Mouse (Mus musculus) erythroid progenitor cell, adult 5-6 weeks (primary cell): ENCODE measurements around the gene Cnpy3. TPM values are rescaled to one million over a fixed set of nuclear protein-coding genes. Genes with fewer than 3 reads are reported as not detected.
"Not testable (repeated sequence)": the region's sequence is repeated elsewhere in the genome, so short reads cannot be mapped to it uniquely, and the experiment has no call there.

ENCODE experiments used
- ATAC-seq: replicated peaks from 2 replicates; pipeline ENCODE4 v1.8.0; 2016; ENCODE audit warnings: moderate number of reproducible peaks, mild to moderate bottlenecking, moderate TSS enrichment, inconsistent platforms; ENCODE audit not compliant: poor library complexity, low FRiP score, severe bottlenecking
- total RNA-seq, 2 experiments: library from RNA; stranded (forward) in 1 of 2; stranded (reverse) in 1 of 2; fragments of 150-400 nt in 1 of 2; fragments of 186-747, 209-891 nt in 1 of 2; gene quantifications; 2 replicates each; pipeline versions ENCODE4 v1.2.3 to v1.2.4; 2015 to 2017; ENCODE audit warnings: low replicate concordance in 2 of 2

Cnpy3 gene
- total RNA-seq (2015; ENCODE audit: low replicate concordance) (3.4 and 3.6 TPM in 2 replicates), total RNA-seq (2017; ENCODE audit: low replicate concordance) (7.2 and 7.7 TPM in 2 replicates)

- ATAC-seq = peak; percentile 99
Measured at GRCm38 (mm10) chr17:46751794-46752556, at the start of gene Cnpy3. Gene Cnpy3, minus strand, starts transcription at chr17:46752214.

DNA sequence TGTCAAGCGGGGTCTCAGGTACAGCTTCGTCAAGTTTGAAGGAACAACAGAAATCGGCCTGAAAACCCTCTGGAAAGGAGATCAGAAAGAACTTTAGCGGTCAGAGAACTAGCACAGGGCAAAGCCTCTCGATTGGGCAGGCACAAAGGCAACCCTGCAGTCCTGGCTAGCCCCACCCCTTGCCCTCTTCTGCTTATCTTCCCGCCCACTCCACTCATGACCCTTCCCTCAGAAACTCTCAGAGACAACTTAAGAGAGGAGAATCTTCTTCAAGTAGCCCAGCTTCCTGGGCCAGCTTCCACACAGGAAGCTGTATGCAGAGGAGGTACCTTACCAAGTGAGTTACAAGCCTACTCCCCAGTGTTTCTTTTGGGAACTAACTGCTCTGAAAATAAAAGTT, 49.7 kb upstream of the Cnpy3 start:
- ATAC-seq = no peak

DNA sequence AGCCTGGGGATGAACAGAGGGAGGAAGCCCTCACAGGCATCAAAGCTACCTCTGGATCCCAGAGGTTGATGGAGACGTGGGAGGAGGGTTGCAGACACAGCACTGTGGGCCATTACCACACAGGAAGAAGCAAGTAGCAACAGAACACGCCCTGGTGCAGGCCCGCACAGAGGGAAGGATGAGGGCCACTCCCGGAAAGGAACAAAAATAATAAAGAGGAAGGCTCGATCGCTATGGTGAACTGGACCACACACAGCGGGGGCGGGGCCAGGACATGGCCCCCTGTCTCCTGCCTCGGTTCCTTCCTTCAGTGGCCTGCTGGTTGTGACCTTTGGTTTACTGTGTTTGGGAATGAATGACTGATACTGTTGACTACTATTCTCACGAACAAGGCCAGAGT, 47.7 kb upstream of the Cnpy3 start:
- ATAC-seq = no peak

GRCm38 (mm10) chr17:46797386-46797785, 45.4 kb upstream of the Cnpy3 start:
- no peak for ATAC-seq

DNA sequence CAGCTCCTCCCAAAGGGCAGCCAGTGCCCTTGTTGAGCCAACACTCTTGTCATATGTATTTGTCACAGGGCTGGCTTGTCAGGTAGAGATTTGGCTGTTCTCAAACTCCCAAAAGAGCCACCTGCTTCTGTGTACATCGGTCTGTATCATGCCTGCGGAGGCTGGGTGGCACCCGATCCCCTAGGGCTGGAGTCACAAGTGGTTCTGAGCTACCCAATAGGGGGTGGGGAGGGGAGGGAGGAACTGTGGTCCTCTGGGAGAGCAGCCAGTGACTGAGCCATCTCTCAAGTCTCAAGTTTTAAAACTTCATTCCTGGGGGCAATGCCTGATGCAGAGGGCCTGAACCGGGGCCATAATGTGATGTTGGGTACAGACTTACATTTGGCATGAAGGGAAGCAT, 44.7 kb upstream of the Cnpy3 start:
- no peak for ATAC-seq

DNA sequence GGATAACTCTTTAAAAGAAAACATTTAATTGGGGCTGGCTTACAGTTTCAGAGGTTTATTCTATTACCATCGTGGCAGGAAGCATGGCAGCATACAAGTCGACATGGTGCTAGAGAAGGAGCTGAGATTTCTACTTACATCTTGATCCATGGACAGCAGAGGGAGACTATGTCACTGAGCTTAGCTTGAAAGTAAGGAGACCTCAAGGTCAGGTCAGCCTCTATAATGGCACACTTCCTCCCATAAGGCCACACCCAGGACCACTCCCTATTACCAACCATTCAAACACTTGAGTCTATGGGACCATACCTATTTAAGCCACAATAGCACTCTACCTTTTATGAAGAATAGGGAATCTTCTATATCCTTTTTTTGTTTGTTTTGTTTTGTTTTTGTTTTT, 40.9 kb upstream of the Cnpy3 start:
- no peak for ATAC-seq

DNA sequence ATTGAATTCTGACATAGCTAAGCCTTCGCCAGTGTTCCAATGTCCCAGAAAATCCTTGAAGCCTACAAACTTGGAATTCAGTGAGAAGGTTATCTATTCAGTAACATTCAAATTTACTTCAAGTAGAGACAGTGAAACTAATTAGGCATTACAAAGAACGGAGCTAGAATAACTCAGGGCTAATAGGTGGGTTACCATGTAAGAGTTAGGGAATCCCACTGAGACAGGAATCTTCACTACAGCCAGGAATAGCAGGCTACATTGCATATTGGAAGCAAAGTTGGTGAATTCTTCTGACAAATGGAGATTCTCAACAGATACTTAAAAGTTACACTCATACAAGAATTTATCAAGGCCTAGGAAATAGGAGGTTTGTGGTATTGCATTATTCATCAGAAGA, 36.0 kb upstream of the Cnpy3 start:
- not testable (repeated sequence) for ATAC-seq

GRCm38 (mm10) chr17:46786952-46787351, 34.9 kb upstream of the Cnpy3 start:
- ATAC-seq = no peak

DNA sequence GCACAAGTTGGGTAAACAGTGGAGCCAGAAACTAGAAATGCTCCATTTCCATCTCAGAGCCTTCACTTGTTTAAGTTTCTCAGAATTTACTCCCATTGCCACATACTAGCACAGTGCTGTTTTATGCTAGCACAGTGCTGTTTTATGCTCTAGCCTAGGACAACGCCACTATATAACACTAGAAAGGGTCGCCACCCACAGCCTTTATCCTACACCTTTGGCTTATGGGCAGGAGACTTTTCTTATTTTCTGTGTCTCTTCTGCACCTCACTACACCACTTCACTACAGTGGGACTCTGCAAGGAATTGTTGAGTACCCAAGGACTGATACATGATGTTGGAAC, 31.2 kb upstream of the Cnpy3 start:
- peak; percentile 22 for ATAC-seq

- peak; percentile 99 for ATAC-seq
Measured at GRCm38 (mm10) chr17:46782341-46783221, 30.6 kb upstream of the Cnpy3 start, which contains the start of gene Rpl7l1. Gene Rpl7l1, minus strand, starts transcription at chr17:46782672.

DNA sequence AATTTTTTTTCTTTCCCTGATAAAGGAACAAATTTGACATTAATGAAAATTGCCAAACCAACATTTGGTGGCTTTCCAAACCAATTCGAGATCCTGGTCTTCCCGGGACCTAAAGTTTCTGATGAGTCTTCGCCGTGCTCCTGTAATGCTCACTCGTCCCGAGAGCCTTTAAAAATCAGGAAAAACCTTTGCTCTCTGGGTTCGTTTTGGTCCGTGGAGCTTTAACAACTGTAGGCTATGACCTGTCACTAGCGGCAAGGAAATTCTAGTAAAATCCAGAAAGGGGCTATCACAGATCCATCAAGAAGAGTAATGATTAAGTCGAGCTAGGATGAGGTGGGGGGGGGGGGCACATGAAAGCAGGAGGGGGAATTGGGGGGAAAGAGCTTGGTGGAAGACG, 29.9 kb upstream of the Cnpy3 start:
- ATAC-seq = no peak

- ATAC-seq = no peak
Measured at GRCm38 (mm10) chr17:46776087-46776486, 24.1 kb upstream of the Cnpy3 start.

DNA sequence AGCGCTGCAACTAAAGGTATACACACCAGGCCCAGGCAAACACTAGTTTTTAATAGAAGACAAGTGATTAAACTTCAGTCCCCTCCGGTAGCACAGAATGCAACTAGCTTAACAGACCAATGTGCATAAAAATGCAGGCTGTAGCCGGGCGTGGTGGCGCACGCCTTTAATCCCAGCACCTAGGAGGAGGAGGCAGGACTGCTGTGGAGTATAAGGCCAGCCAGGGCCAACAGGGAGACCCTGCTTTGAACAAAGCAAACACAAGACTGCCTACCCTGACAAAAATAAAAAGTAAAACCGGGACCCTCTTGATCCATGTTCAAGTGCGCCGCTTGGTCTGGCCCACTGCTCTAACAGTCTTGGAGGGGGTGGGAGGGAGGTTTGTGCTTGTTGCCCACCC, 23.1 kb upstream of the Cnpy3 start:
- ATAC-seq = no peak

DNA sequence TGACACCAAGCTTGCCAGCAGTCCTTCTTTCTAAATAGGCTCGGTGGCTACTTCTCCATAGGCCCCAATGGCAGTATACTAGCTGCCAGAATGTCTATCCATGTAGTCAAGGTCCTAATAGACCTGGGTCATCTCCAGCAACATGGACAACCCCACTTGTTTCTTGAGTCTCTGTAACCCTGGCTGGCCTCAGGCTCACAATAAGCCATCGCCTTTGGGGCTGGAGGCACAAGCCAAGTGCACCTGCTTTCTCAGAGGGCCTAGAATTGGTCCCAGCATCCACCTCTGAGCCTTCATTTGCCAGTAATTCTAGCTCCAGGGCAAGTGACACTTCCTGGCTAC, 22.1 kb upstream of the Cnpy3 start:
- ATAC-seq = no peak

GRCm38 (mm10) chr17:46773278-46774130, 21.5 kb upstream of the Cnpy3 start:
- ATAC-seq = no peak

DNA sequence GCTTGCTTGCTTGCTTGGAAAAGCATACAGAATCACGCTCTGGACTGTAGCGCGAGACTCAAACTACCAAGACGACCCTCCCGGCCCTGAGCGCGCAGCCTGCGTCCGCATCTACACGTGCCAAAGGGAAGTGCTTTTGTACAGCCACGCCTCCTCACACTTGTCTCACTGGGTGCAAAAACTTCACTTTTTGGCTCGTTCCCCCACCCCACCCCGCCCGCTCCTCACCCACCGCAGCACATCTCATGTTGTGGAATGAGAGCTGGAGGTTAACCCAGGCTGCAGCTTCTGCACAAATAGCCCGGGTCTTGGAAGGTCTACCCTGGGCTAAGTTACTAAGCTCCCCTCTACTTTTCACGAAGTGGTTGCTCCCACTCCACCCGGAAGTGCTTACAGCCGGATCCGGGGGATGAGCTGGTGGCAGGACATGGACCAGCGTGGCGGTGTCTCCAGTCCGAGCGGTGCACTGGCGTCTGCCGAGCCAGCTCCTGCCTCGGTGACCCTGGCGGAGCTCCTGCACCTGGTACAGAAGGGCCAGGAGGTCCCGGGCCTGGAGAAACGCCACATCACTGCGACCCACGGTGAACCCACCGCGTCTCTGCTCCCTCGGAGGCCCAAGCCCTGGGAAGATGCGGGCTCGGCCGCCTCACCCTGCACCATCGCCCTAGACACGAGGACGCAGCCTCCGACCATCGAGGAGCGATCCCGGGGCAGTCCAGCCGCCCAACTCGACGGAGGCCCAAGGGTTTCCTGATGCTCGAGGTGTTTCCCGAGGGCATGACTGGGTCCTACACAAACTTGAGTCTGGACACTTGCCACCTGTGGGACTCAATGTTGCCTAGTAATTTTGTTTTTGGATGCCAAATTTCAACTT, 20.6 kb upstream of the Cnpy3 start, which contains the start of gene 2310039H08Rik:
TSS of gene 2310039H08Rik (plus strand) at position 232 of the 874 bp plus-strand sequence.
- ATAC-seq = peak; percentile 84

DNA sequence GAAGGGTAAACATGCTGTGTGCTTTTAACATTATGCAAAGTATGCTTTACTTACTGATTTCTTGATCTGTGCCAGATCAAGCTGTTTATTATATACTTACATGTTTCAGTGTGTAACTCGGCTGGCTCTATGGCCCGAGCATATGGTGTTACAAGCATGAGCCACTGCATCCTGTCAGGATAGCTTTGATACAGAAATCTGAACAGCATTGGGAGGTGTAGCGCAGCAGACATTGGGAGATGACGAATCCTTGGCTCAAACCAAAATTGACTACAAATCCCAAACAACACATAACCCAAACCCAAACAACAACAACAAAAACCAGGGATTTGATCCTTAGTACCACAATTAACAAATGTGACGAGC, 20.0 kb upstream of the Cnpy3 start:
- no peak for ATAC-seq

- no peak for ATAC-seq
Measured at GRCm38 (mm10) chr17:46771616-46772015, 19.6 kb upstream of the Cnpy3 start.

GRCm38 (mm10) chr17:46771025-46771424, 19.0 kb upstream of the Cnpy3 start:
- no peak for ATAC-seq
